Mouse (Mus musculus) liver, embryonic 16.5 days (tissue): ENCODE measurements at regions not wholly inside any gene's neighbourhood (a gene's known extent, or its start where the extent isn't known, plus 50 kb on each side); places are given as distances from the start of the nearest gene placed in this dataset.

ENCODE experiments used
- ATAC-seq: fragments of 200-750 bp; cut with Nextera tagmentation; 2 replicates; pipeline ENCODE4 v1.8.0; 2017; ENCODE audit warnings: low read depth, mild to moderate bottlenecking, moderate number of reproducible peaks, moderate library complexity
- H3K27ac ChIP-seq: fragments of 300-500 bp; sonication (generic); 2 replicates; pipeline ENCODE4 v1.5.1; 2014; ENCODE audit warnings: mild to moderate bottlenecking, low read length
- H3K27me3 ChIP-seq: fragments of 300-500 bp; sonication (generic); 2 replicates; pipeline ENCODE4 v1.6.1; 2014; ENCODE audit warnings: low read depth, low read length, mixed read lengths; ENCODE audit not compliant: control insufficient read depth, insufficient read depth
- H3K36me3 ChIP-seq: fragments of 300-500 bp; sonication (generic); 2 replicates; pipeline ENCODE4 v1.6.1; 2014; ENCODE audit warnings: mild to moderate bottlenecking; ENCODE audit not compliant: control insufficient read depth, insufficient read depth
- H3K4me1 ChIP-seq: fragments of 300-500 bp; sonication (generic); 2 replicates; pipeline ENCODE4 v1.6.1; 2014; ENCODE audit warnings: low read depth, low read length, mixed read lengths; ENCODE audit not compliant: control insufficient read depth
- H3K4me2 ChIP-seq: fragments of 300-500 bp; sonication (generic); 2 replicates; pipeline ENCODE4 v1.6.1; 2014; ENCODE audit warnings: low read depth, low read length, mixed read lengths
- H3K4me3 ChIP-seq: fragments of 300-500 bp; sonication (generic); 2 replicates; pipeline ENCODE4 v1.5.1; 2014; ENCODE audit warnings: low read depth, mild to moderate bottlenecking, low read length
- H3K9ac ChIP-seq: fragments of 300-500 bp; sonication (generic); 2 replicates; pipeline ENCODE4 v1.6.1; 2014; ENCODE audit warnings: low read depth, low read length
- H3K9me3 ChIP-seq: fragments of 300-500 bp; sonication (generic); replicated peaks from 2 replicates; pipeline ENCODE4 v1.6.1; 2016; ENCODE audit warnings: low read length; ENCODE audit not compliant: control insufficient read depth
- WGBS: fragments of 180-500 bp; shearing (Covaris S2); extraction: QIAGEN DNeasy Blood & Tissue Kit; methylation state at CpG from one replicate; pipeline ENCODE4 v1.1.7; 2014; ENCODE audit not compliant: insufficient replicate concordance; 5-methylcytosine and 5-hydroxymethylcytosine counted together

DNA sequence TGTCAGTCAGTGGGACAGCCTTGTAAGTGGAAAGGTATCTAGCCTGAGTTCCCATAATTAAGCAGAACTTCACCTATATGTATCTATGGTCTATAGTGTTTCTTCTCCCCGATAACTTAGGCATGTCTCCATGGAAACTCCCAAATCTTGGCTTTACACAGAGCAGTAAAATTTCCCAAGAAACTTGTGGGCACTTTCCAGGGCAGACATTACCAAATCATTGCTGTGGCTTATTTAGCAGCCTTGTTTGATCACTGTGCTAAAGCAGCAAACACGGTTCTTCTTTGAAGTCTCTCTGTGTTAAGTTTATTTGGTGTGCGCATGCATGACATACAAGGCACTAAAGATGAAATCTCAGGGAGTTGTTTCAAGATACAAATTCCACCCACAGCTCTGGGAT, 496.2 kb upstream of the Klf4 start:
- no peaks in the 10 kb centered on the region for H3K4me1 ChIP-seq
- 69% methylated on average over 3 of the region's 3 CpGs for WGBS
- ATAC-seq: no peak

DNA sequence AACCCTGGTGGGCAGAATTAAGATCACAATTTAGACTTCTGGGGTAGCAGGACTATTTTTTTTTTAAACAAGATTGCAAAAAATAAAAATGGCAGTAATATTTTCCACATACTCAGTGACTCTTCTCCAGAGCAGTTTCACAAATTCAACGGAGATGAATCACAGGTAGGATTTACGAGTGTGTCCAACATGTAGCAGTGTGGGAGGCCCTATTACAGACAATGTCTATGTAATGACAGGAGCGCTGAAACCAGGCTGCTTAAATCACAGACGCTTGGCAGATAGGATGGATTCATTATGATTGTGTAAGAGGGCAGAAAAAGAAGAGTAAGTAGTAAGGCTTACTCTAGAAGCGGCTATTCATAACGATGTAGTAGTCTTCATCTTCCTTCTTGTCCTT, 495.0 kb upstream of the Klf4 start:
- H3K4me2 ChIP-seq: no peak overlapping the region
- H3K4me3 ChIP-seq: no peak overlapping the region
- no peaks in the 10 kb centered on the region for H3K4me1 ChIP-seq
- no peaks in the 10 kb centered on the region for H3K27me3 ChIP-seq
- no peaks in the 10 kb centered on the region for H3K36me3 ChIP-seq
- H3K27ac ChIP-seq: no peak overlapping the region
- no peak overlapping the region for H3K9ac ChIP-seq
- no peaks in the 10 kb centered on the region for H3K9me3 ChIP-seq
- ATAC-seq: no peak
- WGBS: 68% methylated on average over 6 of the region's 6 CpGs

More for the DNA sequence above, 496.2 kb upstream of the Klf4 start:
- Histone ChIP-seq H3K36me3 (no peaks in the 10 kb centered on the region), H3K9me3 (no peaks in the 10 kb centered on the region), H3K27ac (no peak overlapping the region), H3K9ac (no peak overlapping the region), H3K4me2 (no peak overlapping the region), H3K27me3 (no peaks in the 10 kb centered on the region), H3K4me3 (no peak overlapping the region)

DNA sequence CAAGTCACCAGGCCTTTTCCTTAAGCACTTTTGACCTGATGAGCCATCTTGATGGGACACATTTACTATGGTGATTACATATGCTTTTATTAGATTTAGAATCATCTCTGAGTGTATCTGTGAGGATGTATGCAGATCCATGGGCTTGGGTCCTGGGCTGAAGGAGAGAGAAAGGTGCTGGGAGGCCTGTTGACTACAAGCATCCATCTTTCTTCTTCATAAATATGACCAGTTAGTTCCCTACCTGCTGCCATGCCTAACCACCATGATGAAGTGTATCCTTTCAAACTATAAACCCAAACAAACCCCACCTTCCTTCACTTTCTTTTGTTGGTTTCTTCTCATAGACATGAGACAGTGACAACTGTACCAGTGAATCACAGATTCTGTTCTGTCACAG, 492.2 kb upstream of the Klf4 start:
- no peak for ATAC-seq
- Histone ChIP-seq H3K27ac (no peak overlapping the region), H3K36me3 (no peaks in the 10 kb centered on the region), H3K4me2 (no peak overlapping the region), H3K27me3 (no peaks in the 10 kb centered on the region), H3K4me1 (no peaks in the 10 kb centered on the region), H3K9me3 (no peaks in the 10 kb centered on the region), H3K4me3 (no peak overlapping the region), H3K9ac (no peak overlapping the region)

DNA sequence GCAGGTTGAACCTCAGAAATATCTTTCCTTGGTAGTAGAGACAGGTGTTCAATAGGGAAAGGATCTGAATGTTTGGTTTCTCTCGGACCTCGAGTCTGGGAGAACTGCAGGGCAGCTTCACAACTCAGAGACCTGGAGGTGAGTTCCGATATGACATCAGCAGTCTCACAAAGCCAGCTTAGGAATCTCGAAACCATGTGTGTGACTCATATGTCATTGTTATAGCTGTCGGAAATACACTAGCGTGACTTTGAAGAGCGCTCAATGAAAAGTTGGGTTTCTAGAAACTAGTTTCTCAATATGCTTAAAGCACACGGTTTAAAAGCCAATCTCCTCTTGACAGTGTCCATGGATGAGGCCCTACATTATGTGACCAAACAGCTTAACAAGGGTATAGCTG, 485.9 kb upstream of the Klf4 start:
- no peaks in the 10 kb centered on the region for H3K9me3 ChIP-seq
- no peak overlapping the region for H3K9ac ChIP-seq
- no peak overlapping the region for H3K4me2 ChIP-seq
- WGBS: 70% methylated on average over 8 of the region's 8 CpGs
- no peak overlapping the region for H3K4me3 ChIP-seq
- no peak for ATAC-seq
- H3K27ac ChIP-seq: no peak overlapping the region
- H3K36me3 ChIP-seq: no peaks in the 10 kb centered on the region
- H3K4me1 ChIP-seq: no peaks in the 10 kb centered on the region
- H3K27me3 ChIP-seq: no peaks in the 10 kb centered on the region

DNA sequence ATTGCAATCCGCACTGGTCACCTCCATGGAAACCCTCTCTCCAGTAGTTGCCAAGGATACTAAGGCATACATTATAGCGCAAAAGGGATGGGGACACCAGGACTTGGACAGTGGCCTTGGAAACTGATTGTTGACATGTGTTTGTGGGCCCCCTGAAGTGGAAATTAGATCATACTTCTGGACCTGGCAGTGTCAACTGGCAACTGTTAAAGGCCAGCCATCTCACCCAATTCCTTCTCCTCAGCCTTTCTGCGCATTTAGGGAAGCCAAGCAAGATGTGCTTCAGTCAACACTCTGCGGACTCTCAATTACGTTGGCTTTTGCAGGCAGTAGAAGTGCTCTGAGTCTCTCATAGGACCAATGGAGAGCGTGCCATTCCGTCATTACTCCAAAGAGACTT, 483.2 kb upstream of the Klf4 start:
- Histone ChIP-seq H3K4me1 (no peaks in the 10 kb centered on the region), H3K36me3 (no peaks in the 10 kb centered on the region), H3K27ac (no peak overlapping the region), H3K4me3 (no peak overlapping the region), H3K9me3 (no peaks in the 10 kb centered on the region), H3K9ac (no peak overlapping the region), H3K27me3 (no peaks in the 10 kb centered on the region), H3K4me2 (no peak overlapping the region)
- ATAC-seq: no peak
- 72% methylated on average over 7 of the region's 7 CpGs for WGBS

DNA sequence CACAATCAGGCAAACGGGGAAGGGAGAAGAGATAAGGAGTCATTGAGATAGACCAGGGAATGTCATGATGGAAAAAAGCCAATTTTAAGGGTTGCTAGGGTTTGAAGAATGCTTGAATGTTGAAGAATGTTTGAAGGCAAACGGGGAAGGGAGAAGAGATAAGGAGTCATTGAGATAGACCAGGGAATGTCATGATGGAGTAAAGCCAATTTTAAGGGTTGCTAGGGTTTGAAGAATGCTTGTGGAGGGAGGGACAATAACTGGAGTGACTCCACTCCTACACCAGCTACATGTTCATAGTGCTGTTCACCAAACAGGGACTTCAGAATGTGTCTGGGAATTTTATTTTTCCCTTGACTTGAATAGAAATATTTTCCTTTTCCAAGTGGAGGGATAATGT, 476.0 kb upstream of the Klf4 start:
- H3K9ac ChIP-seq: no peak overlapping the region
- H3K4me1 ChIP-seq: no peaks in the 10 kb centered on the region
- no peak for ATAC-seq
- H3K36me3 ChIP-seq: no peaks in the 10 kb centered on the region
- no peaks in the 10 kb centered on the region for H3K27me3 ChIP-seq
- 24% methylated on average over 2 of the region's 2 CpGs for WGBS
- H3K27ac ChIP-seq: no peak overlapping the region
- H3K4me2 ChIP-seq: no peak overlapping the region
- H3K9me3 ChIP-seq: no peaks in the 10 kb centered on the region
- no peak overlapping the region for H3K4me3 ChIP-seq

DNA sequence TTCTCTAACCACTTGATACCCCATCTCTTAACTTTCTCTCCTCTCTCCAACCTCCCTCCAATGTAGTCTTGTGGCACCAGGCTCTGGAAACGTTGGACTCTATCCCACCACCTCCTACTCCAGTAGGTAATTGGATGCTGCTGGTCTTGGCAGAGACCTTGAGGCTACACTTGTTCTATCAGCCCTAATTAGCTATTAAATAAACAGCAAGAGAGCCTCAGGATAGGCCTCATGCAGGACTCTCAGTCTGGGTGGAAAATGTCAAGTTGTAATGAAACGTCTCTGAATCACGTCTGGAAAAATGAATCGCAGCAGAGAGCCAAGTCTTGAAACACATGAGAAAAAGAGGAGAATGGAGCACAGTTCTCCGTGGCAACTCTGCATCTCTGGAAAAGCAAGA, 472.0 kb upstream of the Klf4 start:
- no peak for ATAC-seq
- H3K4me1 ChIP-seq: no peaks in the 10 kb centered on the region
- H3K27me3 ChIP-seq: no peaks in the 10 kb centered on the region
- H3K27ac ChIP-seq: no peak overlapping the region
- no peak overlapping the region for H3K9ac ChIP-seq
- no peak overlapping the region for H3K4me3 ChIP-seq
- no peak overlapping the region for H3K4me2 ChIP-seq
- H3K9me3 ChIP-seq: no peaks in the 10 kb centered on the region
- H3K36me3 ChIP-seq: no peaks in the 10 kb centered on the region
- 61% methylated on average over 5 of the region's 5 CpGs for WGBS

DNA sequence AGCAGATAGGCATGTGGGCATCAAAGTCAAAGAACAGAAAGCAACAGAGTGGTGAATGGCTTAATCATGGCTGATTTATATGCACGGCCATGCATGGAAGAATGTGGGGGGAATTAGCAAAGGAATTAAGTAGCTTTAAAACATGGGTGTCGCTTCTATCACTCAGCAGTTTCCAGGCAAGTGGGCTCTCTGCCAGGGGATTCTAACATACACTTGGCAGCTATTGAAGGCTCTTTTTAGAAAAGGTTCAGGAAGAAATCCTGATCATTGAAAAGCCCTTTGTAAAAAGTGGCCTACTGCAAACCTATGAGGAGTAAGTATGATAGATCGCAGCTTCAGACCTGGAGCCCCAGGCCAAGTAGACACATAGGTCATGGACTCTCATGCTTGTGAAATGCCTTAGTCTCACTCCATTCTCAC, 469.1 kb upstream of the Klf4 start:
- Histone ChIP-seq H3K9me3 (no peaks in the 10 kb centered on the region), H3K4me2 (no peak overlapping the region), H3K27me3 (no peaks in the 10 kb centered on the region), H3K4me1 (no peaks in the 10 kb centered on the region), H3K9ac (no peak overlapping the region), H3K27ac (no peak overlapping the region), H3K36me3 (no peaks in the 10 kb centered on the region), H3K4me3 (no peak overlapping the region)
- no peak for ATAC-seq
- WGBS: 60% methylated on average over 3 of the region's 3 CpGs

DNA sequence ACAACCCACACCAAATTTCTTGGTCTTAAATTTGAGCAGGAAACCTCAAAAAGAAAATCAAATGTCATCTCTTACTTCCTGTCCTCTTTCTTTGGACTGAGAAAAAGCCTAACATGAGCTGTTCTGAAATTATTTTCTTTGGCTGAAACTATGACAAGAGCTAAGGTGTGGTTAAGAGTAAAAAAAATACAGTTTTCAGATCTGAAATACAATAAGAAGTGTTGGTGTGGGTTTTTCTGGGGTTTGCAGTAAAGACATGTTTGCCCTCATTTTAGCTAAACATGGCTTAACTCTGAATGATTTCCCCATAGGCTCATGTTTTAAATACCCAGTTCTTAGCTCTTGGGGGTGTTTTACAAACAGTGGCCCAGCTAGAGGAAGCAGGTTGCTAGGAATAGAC, 451.8 kb upstream of the Klf4 start:
- no peak overlapping the region for H3K4me3 ChIP-seq
- H3K36me3 ChIP-seq: no peaks in the 10 kb centered on the region
- no peak overlapping the region for H3K4me2 ChIP-seq
- no peak overlapping the region for H3K27ac ChIP-seq
- no peaks in the 10 kb centered on the region for H3K4me1 ChIP-seq
- no peaks in the 10 kb centered on the region for H3K9me3 ChIP-seq
- no peak for ATAC-seq
- no peaks in the 10 kb centered on the region for H3K27me3 ChIP-seq
- no peak overlapping the region for H3K9ac ChIP-seq

DNA sequence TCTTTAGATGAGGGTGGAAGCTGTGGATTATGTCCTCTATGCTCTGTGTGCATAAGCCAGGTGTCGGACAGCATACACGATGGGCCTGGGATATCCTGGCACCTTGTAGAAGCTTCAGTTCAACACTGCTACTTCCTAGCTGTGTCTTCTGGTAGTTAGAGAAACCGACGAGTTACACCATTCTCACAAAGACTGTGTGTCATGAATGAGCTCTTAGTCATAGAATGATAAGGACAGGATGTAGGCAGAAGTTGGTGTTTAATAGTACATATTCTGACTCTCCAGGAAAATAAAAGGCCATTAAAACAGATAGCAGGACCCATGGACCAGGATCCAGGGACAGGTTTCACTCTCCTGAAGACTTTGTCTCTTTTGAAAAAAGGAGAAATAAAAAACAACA, 446.3 kb upstream of the Klf4 start:
- no peak overlapping the region for H3K27ac ChIP-seq
- WGBS: 59% methylated on average over 4 of the region's 4 CpGs

More for the DNA sequence above, 446.3 kb upstream of the Klf4 start:
- Histone ChIP-seq H3K4me1 (no peaks in the 10 kb centered on the region), H3K4me2 (no peak overlapping the region), H3K4me3 (no peak overlapping the region), H3K9me3 (no peaks in the 10 kb centered on the region), H3K36me3 (no peaks in the 10 kb centered on the region), H3K9ac (no peak overlapping the region), H3K27me3 (no peaks in the 10 kb centered on the region)
- no peak for ATAC-seq
